Mouse (Mus musculus) erythroblast, embryonic 14.5 days (primary cell): Measurements from ENCODE around the gene Zkscan16.

Experiments used
- GATA1 ChIP-seq: IDR thresholded peaks from 2 replicates; pipeline ENCODE4 v1.6.1; 2012; ENCODE audit warnings: low read length, inconsistent platforms, mixed read lengths
- TAL1 ChIP-seq: IDR thresholded peaks from 3 replicates; pipeline ENCODE4 v1.6.1; 2012; ENCODE audit warnings: low read length, inconsistent platforms, mixed read lengths

DNA sequence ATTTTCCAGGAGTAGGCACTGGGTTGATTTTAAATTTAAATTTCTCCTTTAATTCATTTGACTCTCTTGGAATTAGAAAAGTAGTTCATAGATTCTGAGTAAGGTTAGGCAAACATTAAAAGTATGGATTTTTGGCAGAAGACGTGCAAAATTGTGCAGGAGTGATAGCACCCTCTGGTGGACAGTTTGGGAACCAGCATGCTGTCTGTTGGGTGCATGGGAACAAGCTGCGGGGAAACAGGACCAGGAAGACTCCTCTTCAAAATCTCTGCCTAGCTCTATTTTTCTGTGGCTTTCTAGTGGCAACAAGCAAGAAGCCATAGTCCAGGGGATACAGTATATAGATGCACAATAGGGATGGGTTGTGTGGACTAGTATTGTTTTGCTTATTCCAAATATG, 56.3 kb downstream of the Zkscan16 start:
- no peak for TF ChIP-seq TAL1
- TF ChIP-seq GATA1 = no peak
